Mouse (Mus musculus) fat pad, adult 2 months (tissue): ENCODE measurements around the gene Odam.

Experiments used
- DNase-seq: peaks from one replicate; pipeline ENCODE4 v3.0.0-alpha.2; 2011; ENCODE audit warnings: low read depth, low spot score; ENCODE audit errors: extremely low read depth

The Odam gene

DNA sequence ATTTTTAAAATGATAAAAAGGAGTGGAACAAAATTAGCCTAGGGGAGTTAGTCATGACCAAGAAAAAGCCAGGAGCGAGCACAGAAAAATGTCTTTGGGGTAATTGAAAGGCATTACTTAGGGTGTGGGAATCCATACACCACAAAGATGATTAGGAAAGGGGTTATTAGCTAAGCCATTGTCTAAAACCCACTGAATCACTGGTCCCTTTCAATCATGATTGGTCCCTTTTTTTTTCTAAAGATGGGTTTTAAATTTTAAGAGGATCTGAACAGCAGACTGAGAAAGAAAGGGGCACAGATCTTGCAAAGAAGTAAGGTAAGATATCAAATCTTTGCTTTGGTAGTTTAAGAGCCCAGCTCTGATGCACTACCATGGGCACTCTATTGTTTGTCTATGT, at the start of gene Odam:
TSS of gene Odam (plus strand) at position 301 of the 400 bp plus-strand sequence.
- no peak for DNase-seq

DNA sequence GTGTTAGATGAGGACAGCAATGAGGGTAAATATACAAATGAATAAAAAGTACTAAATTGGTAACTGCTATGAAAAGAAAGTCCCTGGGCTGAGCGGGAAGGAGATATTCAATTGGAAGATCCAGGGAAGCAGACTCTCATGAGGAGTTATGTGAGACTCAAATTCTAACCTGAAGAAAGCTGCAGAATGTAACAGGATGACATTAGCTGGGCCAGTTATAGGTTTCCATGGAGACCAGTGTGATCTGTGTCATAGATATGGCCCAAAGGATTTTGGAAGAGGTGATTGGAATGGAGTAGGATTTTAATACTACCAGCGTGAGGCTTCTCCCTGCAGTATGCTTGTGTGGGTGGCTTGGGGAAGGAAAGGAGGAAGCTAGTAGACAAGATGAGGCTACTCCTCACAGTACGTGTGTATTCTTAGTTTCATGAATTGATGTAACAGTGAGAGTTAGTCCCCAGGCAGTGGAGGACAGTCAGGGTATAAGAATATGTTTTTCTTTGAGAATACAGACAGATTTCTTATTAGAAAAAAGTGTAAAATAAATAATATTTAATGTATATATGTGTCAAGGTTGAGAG, 29.6 kb upstream of the Odam start:
- no peak for DNase-seq

DNA sequence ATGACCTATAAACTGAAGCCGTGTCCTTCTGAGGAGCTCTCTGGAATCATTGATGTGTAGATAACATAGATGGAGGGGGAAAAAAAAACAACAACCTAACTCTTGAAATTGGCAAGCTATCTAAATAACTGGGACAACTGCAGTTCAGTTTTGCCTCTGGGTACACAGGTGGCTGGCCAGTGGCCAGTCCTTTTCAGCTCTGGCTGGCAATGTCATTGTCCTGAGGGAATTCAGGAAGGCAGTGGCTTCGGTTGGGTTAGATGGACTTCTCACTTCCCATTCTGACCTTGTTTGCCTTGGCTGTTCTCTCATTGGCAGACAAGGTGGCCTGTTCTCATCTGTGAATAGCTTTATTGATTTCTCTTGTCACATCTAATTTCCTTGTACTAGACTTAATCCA, 14.7 kb upstream of the Odam start:
- DNase-seq: peak; percentile 91

DNA sequence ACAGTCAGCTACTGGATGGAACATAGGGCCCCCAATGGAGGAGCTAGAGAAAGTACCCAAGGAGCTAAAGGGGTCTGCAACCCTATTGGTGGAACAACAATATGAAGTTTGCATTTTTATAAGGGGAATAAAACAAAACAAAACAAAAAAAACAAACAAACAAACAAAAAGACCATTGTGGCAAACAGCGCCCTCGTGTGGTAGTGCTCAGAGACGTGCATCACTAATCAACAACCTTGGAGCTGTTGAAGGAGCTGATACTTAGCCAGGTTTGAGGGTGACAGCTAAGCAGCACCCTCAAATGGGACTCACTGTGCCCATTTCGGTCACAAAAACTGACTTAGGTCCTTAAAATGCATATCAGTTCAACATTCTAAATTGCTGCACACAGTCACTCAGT, 13.4 kb upstream of the Odam start:
- DNase-seq: no peak

DNA sequence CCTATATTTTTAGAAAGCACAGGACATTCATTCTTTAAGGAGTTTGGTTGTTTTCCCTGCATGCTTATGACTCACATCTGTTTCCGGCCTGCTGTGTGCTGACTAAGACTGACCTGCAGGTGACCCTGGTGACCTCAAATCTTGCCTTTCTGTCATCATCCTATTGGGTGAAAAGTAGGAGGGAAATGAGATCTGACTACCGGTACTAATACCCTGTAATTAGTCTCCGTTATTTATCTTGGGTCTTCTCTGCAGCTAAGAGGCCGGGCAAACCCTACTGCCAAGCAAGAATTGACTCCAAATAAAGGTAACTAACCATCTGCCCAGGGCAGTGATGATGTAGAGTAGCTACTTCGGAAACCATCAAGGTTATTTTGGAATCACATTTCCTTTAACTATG, 40.5 kb downstream of the Odam start, which contains the start of gene Csn3:
TSS of gene Csn3 (plus strand) at position 208 of the 400 bp plus-strand sequence.
- no peak for DNase-seq

DNA sequence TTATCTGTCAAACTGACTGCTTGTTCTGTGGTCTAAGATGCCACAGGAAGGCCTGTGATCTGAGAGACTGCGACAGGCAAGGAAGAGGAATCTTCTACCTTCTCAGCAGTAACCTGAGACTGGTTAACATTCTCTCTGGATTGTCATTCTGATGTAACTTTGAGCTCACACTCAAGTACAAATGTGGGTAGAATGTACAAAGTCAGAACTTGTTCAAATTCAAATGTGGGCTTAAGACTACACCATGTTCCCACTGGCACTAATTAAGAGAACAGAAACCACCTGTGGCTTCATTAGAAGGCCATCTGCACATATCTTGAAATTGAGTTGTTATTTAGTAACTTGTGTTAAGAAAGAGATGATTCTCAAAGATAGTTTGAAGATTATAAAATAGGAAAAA, 46.8 kb downstream of the Odam start:
- no peak for DNase-seq

DNA sequence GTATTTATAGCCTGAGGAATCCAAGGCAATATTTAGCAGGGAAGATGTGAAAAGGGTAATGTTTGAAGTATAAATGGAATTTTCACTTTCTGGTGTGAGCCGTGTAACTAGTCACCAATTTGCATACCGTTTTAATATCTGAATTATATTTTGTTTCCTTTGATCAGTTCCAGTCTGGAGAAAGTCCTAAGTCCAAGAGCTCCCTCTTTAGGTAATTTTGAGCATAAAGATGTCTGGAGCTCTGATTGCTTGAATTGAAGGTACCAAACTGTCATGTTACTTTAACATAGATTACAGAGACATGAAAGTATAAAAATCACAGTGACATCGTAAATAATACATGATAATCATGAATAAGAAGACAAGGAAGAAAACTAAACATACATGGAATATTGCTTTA, 55.9 kb downstream of the Odam start:
- no peak for DNase-seq

DNA sequence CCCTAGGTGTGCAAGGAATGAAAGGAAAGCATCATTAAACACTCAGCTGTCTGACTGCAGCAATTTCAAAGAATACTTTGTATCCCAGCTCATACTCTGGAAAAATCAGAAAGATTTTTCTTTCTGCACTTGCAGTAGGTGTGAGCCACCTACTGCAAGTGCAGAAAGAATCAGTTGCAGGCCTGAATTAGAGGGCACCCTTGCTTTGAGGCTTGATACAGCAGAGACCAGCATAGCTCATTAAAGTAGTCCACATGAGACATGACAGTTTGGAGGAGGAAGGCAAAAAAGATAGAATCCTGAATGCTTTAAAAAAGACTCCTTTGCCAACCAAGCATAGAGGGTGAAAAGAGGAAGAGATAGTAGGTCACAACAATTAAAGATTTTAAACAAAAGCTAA, 57.7 kb downstream of the Odam start:
- DNase-seq: no peak
